Mouse (Mus musculus) ES-E14 (cell line): ENCODE results near the gene Traf3ip1.

ENCODE experiments used
- HCFC1 ChIP-seq: IDR thresholded peaks from 2 replicates; pipeline ENCODE4 v1.6.1; 2012; ENCODE audit warnings: low read length, inconsistent platforms, borderline replicate concordance; ENCODE audit not compliant: insufficient read depth
- ZC3H11A ChIP-seq: IDR thresholded peaks from 2 replicates; pipeline ENCODE4 v1.6.1; 2012; ENCODE audit warnings: low read depth, mild to moderate bottlenecking, inconsistent platforms, low read length, borderline replicate concordance
- ZNF384 ChIP-seq: IDR thresholded peaks from 2 replicates; pipeline ENCODE4 v1.6.1; 2012; ENCODE audit warnings: low read depth, low read length, inconsistent platforms

GRCm38 (mm10) chr1:91561226-91561625 is 66.8 kb downstream of the Traf3ip1 start:
- TF ChIP-seq ZNF384, result no peak
- no peak for TF ChIP-seq ZC3H11A
- no peak for TF ChIP-seq HCFC1
